Mouse (Mus musculus): ENCODE results near the gene Glb1l2. TPM values are rescaled to one million over a fixed set of nuclear protein-coding genes. Genes with fewer than 3 reads are reported as not detected.
A peak's percentile ranks its signal among the peaks of the same experiment; 100 is the strongest.

The Glb1l2 gene
- polyA plus RNA-seq, 1 experiment from 2014 or later = 1.2 TPM

- Histone ChIP-seq H3K4me2 (no peak overlapping the region), H3K9ac (ENCODE audit: low read depth, low read length) (no peak overlapping the region), H3K4me3 (ENCODE audit: low read depth, low read length) (no peak overlapping the region), H3K27me3 (ENCODE audit: control insufficient read depth, insufficient read depth, low read length) (no peaks in the 10 kb centered on the region), H3K36me3 (ENCODE audit: control insufficient read depth, insufficient read depth, low read length) (no peaks in the 10 kb centered on the region), H3K4me1 (ENCODE audit: control insufficient read depth, insufficient read depth, low read length) (no peaks in the 10 kb centered on the region), H3K9me3 (replicated peaks; ENCODE audit: control insufficient read depth, low read length) (no peaks in the 10 kb centered on the region), H3K27ac (ENCODE audit: low read depth, low read length) (no peak overlapping the region)
- no peak for ATAC-seq (replicated peaks; ENCODE audit: insufficient number of reproducible peaks, low FRiP score, low TSS enrichment)
- 48% methylated on average over 4 of the region's 4 CpGs for WGBS (ENCODE audit: insufficient replicate concordance)
Measured at GRCm38 (mm10) chr9:26747121-26747520, 59.1 kb downstream of the Glb1l2 start.

DNA sequence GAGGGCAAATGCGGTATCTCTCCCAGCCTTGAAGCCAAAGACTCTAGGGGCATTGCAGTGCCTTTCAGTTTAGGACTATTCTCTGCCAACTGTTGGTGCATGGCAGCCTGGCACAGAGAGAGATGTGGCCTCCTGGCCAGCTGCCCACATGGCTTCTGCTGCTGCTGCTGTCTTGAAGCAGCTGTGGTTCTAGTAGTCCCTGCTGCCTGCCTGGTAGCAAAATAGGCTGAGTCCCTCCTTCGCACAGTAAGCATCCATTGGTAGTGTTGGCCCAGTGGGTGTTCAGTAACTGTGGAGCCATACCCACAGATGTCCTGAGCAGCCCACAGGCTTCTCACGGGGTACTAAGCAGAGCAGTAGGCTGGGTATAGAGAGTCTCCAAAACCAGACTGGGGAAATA, 63.5 kb downstream of the Glb1l2 start:
- Histone ChIP-seq H3K27me3 (ENCODE audit: control insufficient read depth, insufficient read depth, low read length) (peaks cover 3% of the 10 kb centered on the region; the same call in 1 of the 2 replicates), H3K9ac (ENCODE audit: low read depth, low read length) (no peak overlapping the region), H3K27ac (ENCODE audit: low read depth, low read length) (no peak overlapping the region), H3K36me3 (ENCODE audit: control insufficient read depth, insufficient read depth, low read length) (no peaks in the 10 kb centered on the region), H3K4me2 (no peak overlapping the region), H3K4me3 (ENCODE audit: low read depth, low read length) (no peak overlapping the region), H3K4me1 (ENCODE audit: control insufficient read depth, insufficient read depth, low read length) (no peaks in the 10 kb centered on the region), H3K9me3 (replicated peaks; ENCODE audit: control insufficient read depth, low read length) (no peaks in the 10 kb centered on the region)
- ATAC-seq (replicated peaks; ENCODE audit: insufficient number of reproducible peaks, low FRiP score, low TSS enrichment) = no peak
- 75% methylated on average over 3 of the region's 3 CpGs for WGBS (ENCODE audit: insufficient replicate concordance)

GRCm38 (mm10) chr9:26737116-26737515, 69.2 kb downstream of the Glb1l2 start:
- no peak overlapping the region for H3K9ac ChIP-seq (ENCODE audit: low read depth, low read length)
- no peak overlapping the region for H3K4me2 ChIP-seq
- ATAC-seq (replicated peaks; ENCODE audit: insufficient number of reproducible peaks, low FRiP score, low TSS enrichment) = no peak
- H3K9me3 ChIP-seq (replicated peaks; ENCODE audit: control insufficient read depth, low read length) = no peaks in the 10 kb centered on the region
- peaks cover 45% of the 10 kb centered on the region for H3K27me3 ChIP-seq (ENCODE audit: control insufficient read depth, insufficient read depth, low read length)
- no peaks in the 10 kb centered on the region; the same call in 1 of the 2 replicates for H3K4me1 ChIP-seq (ENCODE audit: control insufficient read depth, insufficient read depth, low read length)
- 70% methylated on average over 5 of the region's 5 CpGs for WGBS (ENCODE audit: insufficient replicate concordance)
- H3K36me3 ChIP-seq (ENCODE audit: control insufficient read depth, insufficient read depth, low read length) = no peaks in the 10 kb centered on the region
- H3K27ac ChIP-seq (ENCODE audit: low read depth, low read length) = no peak overlapping the region
- no peak overlapping the region for H3K4me3 ChIP-seq (ENCODE audit: low read depth, low read length)

DNA sequence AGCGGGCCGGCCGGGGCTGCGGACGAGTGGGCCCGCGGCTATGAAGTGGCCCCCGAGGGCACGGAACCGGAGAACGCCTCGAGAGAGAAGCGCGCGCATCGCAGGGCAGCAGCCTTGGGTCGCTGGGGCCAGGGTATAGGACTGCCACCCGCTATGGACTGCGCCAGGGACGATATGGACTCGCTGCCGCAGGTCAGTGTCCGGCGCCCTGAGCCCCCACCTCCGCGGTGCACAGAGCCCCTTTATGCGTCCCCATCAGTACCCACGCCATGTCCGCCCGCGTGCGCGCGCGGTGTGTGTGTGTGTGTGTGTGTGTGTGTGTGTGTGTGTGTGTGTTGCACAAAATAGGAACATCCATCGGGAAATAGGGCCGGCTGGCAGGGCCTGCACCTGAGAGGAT, 72.3 kb downstream of the Glb1l2 start:
- Histone ChIP-seq H3K36me3 (ENCODE audit: control insufficient read depth, insufficient read depth, low read length) (no peaks in the 10 kb centered on the region), H3K4me2 (peak overlapping the region; percentile 95), H3K9me3 (replicated peaks; ENCODE audit: control insufficient read depth, low read length) (no peaks in the 10 kb centered on the region), H3K4me3 (ENCODE audit: low read depth, low read length) (peak overlapping the region; percentile 55), H3K4me1 (ENCODE audit: control insufficient read depth, insufficient read depth, low read length) (no peaks in the 10 kb centered on the region; the same call in 1 of the 2 replicates), H3K9ac (ENCODE audit: low read depth, low read length) (peak overlapping the region; percentile 28; the same call in 1 of the 2 replicates), H3K27me3 (ENCODE audit: control insufficient read depth, insufficient read depth, low read length) (peaks cover 53% of the 10 kb centered on the region), H3K27ac (ENCODE audit: low read depth, low read length) (no peak overlapping the region)
- WGBS (ENCODE audit: insufficient replicate concordance) = 2% methylated on average over 35 of the region's 37 CpGs
- ATAC-seq (replicated peaks; ENCODE audit: insufficient number of reproducible peaks, low FRiP score, low TSS enrichment) = 0 out of 2 replicates have a peak, but pooled peaks have one; percentile 56

DNA sequence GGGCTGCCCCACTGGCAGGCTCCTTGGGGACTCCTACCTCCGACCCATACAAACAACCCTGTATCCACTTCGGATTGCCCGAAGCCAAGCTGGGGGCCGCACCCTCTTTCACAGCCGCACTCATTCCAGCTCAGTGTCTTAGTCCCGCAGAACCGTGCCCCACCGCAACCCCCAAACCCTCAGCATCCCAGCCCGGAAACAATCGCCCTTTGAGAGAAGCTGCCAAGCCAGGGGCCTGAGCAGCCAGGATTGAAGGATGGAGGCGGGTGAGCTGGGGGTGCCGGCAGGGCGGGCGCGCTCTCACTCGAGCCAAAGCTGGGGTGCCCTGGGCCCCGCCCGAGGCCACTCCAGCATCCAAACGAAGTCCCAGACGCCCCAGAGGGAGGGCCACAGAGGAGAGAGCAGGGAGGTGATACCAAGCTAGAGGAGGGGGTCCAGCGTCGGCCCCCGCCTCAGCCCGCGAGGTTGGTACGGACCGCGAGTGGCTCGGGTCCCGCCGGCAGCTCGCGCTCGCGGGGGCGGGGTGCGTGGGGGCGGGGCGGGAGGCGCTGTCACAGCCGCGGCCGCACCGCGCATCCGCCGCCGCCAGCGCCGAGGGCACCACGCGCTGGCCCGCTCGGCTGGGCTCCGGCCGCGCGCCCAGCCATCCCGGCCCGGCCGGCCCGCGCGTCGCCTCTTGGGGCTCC, 72.9 kb downstream of the Glb1l2 start, which contains the start of gene B3gat1:
Gene B3gat1, plus strand, starts transcription at position 523 of the 686 bp plus-strand sequence.
- H3K9ac ChIP-seq (ENCODE audit: low read depth, low read length) = peak within 1 kb of the TSS; percentile 28; the same call in 1 of the 2 replicates
- 0 out of 2 replicates have a peak, but pooled peaks have one; percentile 55 for ATAC-seq (replicated peaks; ENCODE audit: insufficient number of reproducible peaks, low FRiP score, low TSS enrichment)
- peak within 1 kb of the TSS; percentile 95 for H3K4me2 ChIP-seq
- H3K4me3 ChIP-seq (ENCODE audit: low read depth, low read length) = peak within 1 kb of the TSS; percentile 55
- WGBS (ENCODE audit: insufficient replicate concordance) = 3% methylated on average over 16 of the region's 65 CpGs
- H3K4me1 ChIP-seq (ENCODE audit: control insufficient read depth, insufficient read depth, low read length) = no peaks in the 10 kb centered on the region; the same call in 1 of the 2 replicates
- no peak within 1 kb of the TSS for H3K27ac ChIP-seq (ENCODE audit: low read depth, low read length)
- no peaks in the 10 kb centered on the region for H3K36me3 ChIP-seq (ENCODE audit: control insufficient read depth, insufficient read depth, low read length)
- H3K9me3 ChIP-seq (replicated peaks; ENCODE audit: control insufficient read depth, low read length) = no peaks in the 10 kb centered on the region
- peaks cover 53% of the 10 kb centered on the region for H3K27me3 ChIP-seq (ENCODE audit: control insufficient read depth, insufficient read depth, low read length)

- H3K4me3 ChIP-seq (ENCODE audit: low read depth, low read length) = no peak overlapping the region
- no peak overlapping the region for H3K4me2 ChIP-seq
- H3K9me3 ChIP-seq (replicated peaks; ENCODE audit: control insufficient read depth, low read length) = no peaks in the 10 kb centered on the region
- peaks cover 24% of the 10 kb centered on the region for H3K27me3 ChIP-seq (ENCODE audit: control insufficient read depth, insufficient read depth, low read length)
- no peak overlapping the region for H3K27ac ChIP-seq (ENCODE audit: low read depth, low read length)
- no peaks in the 10 kb centered on the region; the same call in 1 of the 2 replicates for H3K4me1 ChIP-seq (ENCODE audit: control insufficient read depth, insufficient read depth, low read length)
- H3K36me3 ChIP-seq (ENCODE audit: control insufficient read depth, insufficient read depth, low read length) = no peaks in the 10 kb centered on the region
- no peak overlapping the region for H3K9ac ChIP-seq (ENCODE audit: low read depth, low read length)
- no peak for ATAC-seq (replicated peaks; ENCODE audit: insufficient number of reproducible peaks, low FRiP score, low TSS enrichment)
- 62% methylated on average over 2 of the region's 2 CpGs for WGBS (ENCODE audit: insufficient replicate concordance)
Measured at GRCm38 (mm10) chr9:26728556-26728955, 77.7 kb downstream of the Glb1l2 start.

DNA sequence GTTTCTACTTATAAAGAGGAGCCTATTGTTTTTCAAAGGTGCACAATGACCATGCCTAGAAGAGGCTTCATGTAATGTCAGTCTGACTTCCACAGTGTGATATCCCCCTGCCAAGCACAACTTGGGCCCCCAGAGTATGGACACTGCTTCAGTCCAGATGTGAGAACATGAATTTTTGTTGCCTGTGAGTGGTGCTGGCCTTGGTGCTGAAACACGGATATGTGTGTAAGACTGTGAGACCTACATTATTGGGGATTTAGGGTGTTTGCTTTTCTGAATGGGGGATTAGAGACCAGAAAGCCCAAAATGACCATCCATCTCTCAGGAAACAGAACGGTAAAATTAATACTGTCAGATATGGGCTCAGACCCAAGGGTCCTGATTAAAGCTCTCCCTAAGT, 78.8 kb downstream of the Glb1l2 start:
- Histone ChIP-seq H3K27me3 (ENCODE audit: control insufficient read depth, insufficient read depth, low read length) (peaks cover 14% of the 10 kb centered on the region; the same call in 1 of the 2 replicates), H3K27ac (ENCODE audit: low read depth, low read length) (no peak overlapping the region), H3K9me3 (replicated peaks; ENCODE audit: control insufficient read depth, low read length) (no peaks in the 10 kb centered on the region), H3K36me3 (ENCODE audit: control insufficient read depth, insufficient read depth, low read length) (no peaks in the 10 kb centered on the region), H3K4me1 (ENCODE audit: control insufficient read depth, insufficient read depth, low read length) (no peaks in the 10 kb centered on the region), H3K4me2 (no peak overlapping the region), H3K9ac (ENCODE audit: low read depth, low read length) (no peak overlapping the region), H3K4me3 (ENCODE audit: low read depth, low read length) (no peak overlapping the region)
- no peak for ATAC-seq (replicated peaks; ENCODE audit: insufficient number of reproducible peaks, low FRiP score, low TSS enrichment)
- 54% methylated on average over 2 of the region's 2 CpGs for WGBS (ENCODE audit: insufficient replicate concordance)

DNA sequence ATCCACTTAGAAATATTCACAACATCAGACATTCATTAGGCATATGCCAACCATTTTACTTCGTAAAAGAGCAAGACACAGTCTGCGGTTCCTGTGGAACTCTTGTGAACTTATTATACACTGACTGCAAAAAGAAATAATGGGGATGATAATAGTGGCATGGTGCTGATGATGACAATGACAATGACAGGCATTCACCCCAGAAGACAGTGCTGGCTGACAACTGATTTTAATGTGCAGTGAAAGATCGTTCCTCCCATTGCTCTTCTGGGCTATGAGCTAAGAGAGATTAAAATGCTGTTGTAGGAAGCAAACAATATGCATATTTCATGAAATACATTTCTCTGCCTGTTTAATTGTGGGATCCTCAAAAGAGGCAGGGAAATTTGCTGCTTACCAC, 80.6 kb downstream of the Glb1l2 start:
- H3K36me3 ChIP-seq (ENCODE audit: control insufficient read depth, insufficient read depth, low read length) = no peaks in the 10 kb centered on the region
- no peak overlapping the region for H3K4me2 ChIP-seq
- H3K9ac ChIP-seq (ENCODE audit: low read depth, low read length) = no peak overlapping the region
- H3K9me3 ChIP-seq (replicated peaks; ENCODE audit: control insufficient read depth, low read length) = no peaks in the 10 kb centered on the region
- no peak overlapping the region for H3K4me3 ChIP-seq (ENCODE audit: low read depth, low read length)
- H3K27ac ChIP-seq (ENCODE audit: low read depth, low read length) = no peak overlapping the region
- no peaks in the 10 kb centered on the region for H3K4me1 ChIP-seq (ENCODE audit: control insufficient read depth, insufficient read depth, low read length)
- 83% methylated on average over 3 of the region's 3 CpGs for WGBS (ENCODE audit: insufficient replicate concordance)
- H3K27me3 ChIP-seq (ENCODE audit: control insufficient read depth, insufficient read depth, low read length) = no peaks in the 10 kb centered on the region
- no peak for ATAC-seq (replicated peaks; ENCODE audit: insufficient number of reproducible peaks, low FRiP score, low TSS enrichment)

DNA sequence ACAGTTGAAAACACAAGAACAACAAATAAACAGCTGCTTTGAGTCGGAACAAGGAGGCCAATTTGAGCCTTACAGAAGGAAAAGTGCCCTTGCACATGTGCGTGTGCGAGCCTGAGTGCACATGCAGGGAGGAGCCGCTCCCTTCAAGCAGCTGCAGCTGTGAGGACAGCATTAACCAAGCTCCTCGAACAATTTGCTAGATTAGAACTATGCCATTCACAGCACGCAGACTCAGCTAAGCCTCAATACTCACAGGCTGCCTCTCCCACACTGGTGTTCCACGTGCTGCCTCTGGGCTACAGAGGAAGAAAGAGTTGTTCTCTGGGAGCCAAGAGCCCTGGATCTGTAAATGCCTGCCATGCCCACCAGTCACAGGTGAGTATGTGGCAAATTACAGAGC, 84.5 kb downstream of the Glb1l2 start:
- no peak overlapping the region for H3K4me3 ChIP-seq (ENCODE audit: low read depth, low read length)
- no peak overlapping the region for H3K9ac ChIP-seq (ENCODE audit: low read depth, low read length)
- no peaks in the 10 kb centered on the region for H3K36me3 ChIP-seq (ENCODE audit: control insufficient read depth, insufficient read depth, low read length)
- H3K27ac ChIP-seq (ENCODE audit: low read depth, low read length) = no peak overlapping the region
- no peaks in the 10 kb centered on the region for H3K27me3 ChIP-seq (ENCODE audit: control insufficient read depth, insufficient read depth, low read length)
- 66% methylated on average over 7 of the region's 7 CpGs for WGBS (ENCODE audit: insufficient replicate concordance)
- H3K4me2 ChIP-seq = no peak overlapping the region
- no peaks in the 10 kb centered on the region for H3K9me3 ChIP-seq (replicated peaks; ENCODE audit: control insufficient read depth, low read length)
- H3K4me1 ChIP-seq (ENCODE audit: control insufficient read depth, insufficient read depth, low read length) = no peaks in the 10 kb centered on the region
- ATAC-seq (replicated peaks; ENCODE audit: insufficient number of reproducible peaks, low FRiP score, low TSS enrichment) = no peak
